Mouse (Mus musculus): Measurements from ENCODE around the gene Smad3. TPM values are rescaled to one million over a fixed set of nuclear protein-coding genes. Genes with fewer than 3 reads are reported as not detected.

Smad3 gene
- polyA plus RNA-seq, 1 experiment = 25.5 TPM

DNA sequence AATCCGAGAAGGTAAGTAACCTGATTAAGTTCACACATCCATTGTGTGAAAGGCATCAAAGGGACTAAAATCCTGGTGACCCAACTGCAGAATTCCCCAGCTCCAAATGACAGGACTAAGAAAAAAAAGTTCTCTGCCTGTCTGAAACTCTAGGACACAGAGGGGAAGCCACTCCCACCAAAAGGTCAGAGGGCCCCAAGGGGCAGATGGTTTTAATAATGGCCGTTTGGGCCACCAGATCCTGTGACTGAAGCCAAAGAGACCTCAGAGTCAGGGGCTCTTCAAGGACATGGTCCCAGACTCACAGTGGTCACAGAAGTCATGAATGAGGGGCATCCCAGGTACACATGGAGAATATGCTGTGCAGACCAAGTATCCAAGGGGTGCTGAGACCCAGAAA lies 29.3 kb upstream of the Smad3 start:
- TF ChIP-seq CTCF (IDR thresholded peaks at IDR 0.05; ENCODE audit: borderline replicate concordance, extremely low read depth, insufficient read depth, insufficient read length) (no peak), POLR2A (IDR thresholded peaks at IDR 0.05; ENCODE audit: borderline replicate concordance, extremely low read depth, insufficient read depth, insufficient read length, poor library complexity, severe bottlenecking) (no peak)
- no peak for DNase-seq (ENCODE audit: low read depth)

DNA sequence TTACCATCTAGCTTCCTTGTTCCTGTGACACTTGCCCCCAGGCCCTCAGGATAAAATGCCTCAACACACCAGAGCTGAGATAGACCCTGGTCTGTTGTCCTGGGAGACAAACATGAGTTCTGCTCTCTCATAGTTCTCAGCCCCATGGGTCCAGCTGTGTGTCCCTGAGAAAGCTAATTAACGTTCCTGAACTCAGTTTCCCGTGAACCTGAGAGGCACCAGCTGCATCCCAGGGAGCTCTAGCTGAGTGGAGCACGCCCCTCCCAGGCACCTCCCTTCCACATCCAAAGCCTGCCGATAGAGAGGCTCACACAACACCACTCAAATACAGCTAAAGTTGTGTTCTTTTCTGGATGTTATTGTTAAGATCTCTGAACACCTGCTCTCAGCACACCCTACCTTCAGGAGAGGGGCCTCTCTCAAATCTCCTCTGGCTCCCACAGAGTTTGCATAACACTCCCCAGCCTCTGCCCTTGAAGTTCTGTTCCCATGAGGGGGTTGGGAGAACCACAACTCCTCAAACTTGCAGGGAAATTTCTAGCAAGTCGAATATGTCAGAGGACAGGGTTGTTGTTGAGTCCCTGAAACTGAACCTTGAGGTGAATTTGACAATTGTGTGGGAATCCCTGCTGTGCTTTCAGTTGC lies 28.4 kb upstream of the Smad3 start:
- no peak for DNase-seq (ENCODE audit: low read depth)
- TF ChIP-seq CTCF (IDR thresholded peaks at IDR 0.05; ENCODE audit: borderline replicate concordance, extremely low read depth, insufficient read depth, insufficient read length) = no peak
- TF ChIP-seq POLR2A (IDR thresholded peaks at IDR 0.05; ENCODE audit: borderline replicate concordance, extremely low read depth, insufficient read depth, insufficient read length, poor library complexity, severe bottlenecking) = no peak

DNA sequence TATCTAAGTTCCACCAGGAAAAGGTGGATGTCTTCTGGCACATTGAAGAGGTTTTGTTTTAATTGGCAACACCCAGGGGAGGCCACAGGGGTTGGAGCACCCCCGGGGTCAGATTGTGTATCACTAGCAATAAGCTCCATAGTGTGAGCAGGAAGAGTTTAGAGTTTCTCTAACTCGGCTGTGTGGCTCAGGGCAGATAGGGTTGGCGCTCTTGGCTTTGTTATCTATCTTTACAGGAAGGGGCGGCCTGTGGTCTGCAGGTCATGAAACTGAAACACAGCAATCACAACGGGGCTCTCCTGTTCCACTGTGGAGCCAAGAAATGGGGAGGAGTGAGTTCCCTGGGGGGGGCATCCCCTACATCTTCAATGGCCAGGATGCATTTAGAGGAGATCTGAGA lies 27.7 kb upstream of the Smad3 start:
- no peak for DNase-seq (ENCODE audit: low read depth)
- TF ChIP-seq POLR2A (IDR thresholded peaks at IDR 0.05; ENCODE audit: borderline replicate concordance, extremely low read depth, insufficient read depth, insufficient read length, poor library complexity, severe bottlenecking) (no peak), CTCF (IDR thresholded peaks at IDR 0.05; ENCODE audit: borderline replicate concordance, extremely low read depth, insufficient read depth, insufficient read length) (no peak)

DNA sequence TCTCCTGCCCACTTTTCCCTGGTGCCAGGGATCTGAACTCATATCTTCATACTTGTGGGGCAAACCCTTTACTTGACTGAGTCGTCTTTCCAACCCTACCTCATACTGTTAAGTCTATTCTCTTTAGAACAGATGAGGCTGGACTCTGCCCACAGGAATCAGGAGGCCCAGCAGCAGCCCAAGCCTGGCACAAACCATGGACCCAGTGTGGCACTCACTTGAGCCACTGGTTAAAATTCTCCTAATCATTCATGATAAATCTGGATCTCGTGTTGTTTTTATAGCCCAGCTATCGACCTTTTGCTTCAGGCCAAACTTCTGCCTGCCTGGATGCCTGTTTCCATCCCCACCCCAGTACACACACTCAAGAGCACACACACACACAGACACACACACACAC lies 26.8 kb upstream of the Smad3 start:
- no peak for DNase-seq (ENCODE audit: low read depth)
- TF ChIP-seq POLR2A (IDR thresholded peaks at IDR 0.05; ENCODE audit: borderline replicate concordance, extremely low read depth, insufficient read depth, insufficient read length, poor library complexity, severe bottlenecking) (no peak), CTCF (IDR thresholded peaks at IDR 0.05; ENCODE audit: borderline replicate concordance, extremely low read depth, insufficient read depth, insufficient read length) (no peak)

DNA sequence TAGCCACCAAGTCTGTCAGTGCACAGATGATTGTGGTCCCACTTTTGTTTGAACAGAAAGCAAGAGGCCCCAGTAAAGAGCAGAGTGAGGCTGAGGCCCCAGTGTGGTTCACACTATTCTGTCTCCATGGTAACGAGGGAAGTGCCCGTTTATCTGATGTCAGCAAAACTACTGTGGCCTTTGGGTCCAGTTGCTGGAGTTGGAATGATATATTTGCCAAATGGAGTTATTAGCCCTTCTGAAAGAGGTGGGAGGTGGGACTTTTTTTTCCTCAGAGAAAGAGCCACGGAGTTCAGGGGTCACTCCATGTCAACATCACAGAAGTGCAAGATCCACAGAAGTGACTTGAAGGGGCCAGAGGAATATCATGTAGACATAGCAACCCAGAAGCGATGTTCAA lies 24.9 kb upstream of the Smad3 start:
- DNase-seq (ENCODE audit: low read depth) = peak; percentile 66
- TF ChIP-seq POLR2A (IDR thresholded peaks at IDR 0.05; ENCODE audit: borderline replicate concordance, extremely low read depth, insufficient read depth, insufficient read length, poor library complexity, severe bottlenecking) (no peak), CTCF (IDR thresholded peaks at IDR 0.05; ENCODE audit: borderline replicate concordance, extremely low read depth, insufficient read depth, insufficient read length) (no peak)

DNA sequence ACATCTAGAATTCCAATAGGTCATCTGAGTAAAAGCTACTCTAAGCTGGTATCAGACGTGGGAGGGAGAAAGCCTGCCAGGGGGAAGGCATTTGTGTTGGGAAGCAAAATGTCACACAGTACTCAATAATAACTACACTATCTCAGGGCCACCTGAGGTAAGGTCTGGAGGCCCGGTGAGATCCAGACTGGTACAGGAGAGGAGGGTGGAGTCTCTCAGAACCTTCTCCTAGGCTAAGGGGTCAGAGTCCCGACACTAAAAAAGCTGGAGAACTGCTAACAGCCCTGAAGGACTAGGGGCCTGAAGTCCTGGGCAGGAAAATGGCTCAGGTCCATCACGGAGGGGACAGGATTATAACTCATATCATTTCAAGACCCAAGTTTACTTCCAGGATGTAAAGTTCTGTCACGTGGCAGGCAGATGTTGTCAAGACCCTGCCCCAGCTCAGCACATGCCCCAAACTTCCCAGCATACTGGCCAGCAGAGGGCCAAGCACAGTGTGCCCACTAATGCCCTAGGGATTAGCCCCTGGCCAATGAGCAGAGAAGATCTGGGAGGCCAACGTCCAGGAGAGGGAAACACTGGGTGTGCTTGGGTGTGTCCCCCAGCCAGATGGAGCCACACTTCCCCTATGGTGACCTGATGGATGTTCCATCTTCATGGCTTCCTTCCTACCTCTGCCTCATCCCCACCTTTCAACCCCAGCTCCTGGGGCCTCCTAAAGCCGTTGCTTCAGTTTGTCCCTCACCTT lies 24.1 kb upstream of the Smad3 start:
- TF ChIP-seq POLR2A (IDR thresholded peaks at IDR 0.05; ENCODE audit: borderline replicate concordance, extremely low read depth, insufficient read depth, insufficient read length, poor library complexity, severe bottlenecking) (no peak), CTCF (IDR thresholded peaks at IDR 0.05; ENCODE audit: borderline replicate concordance, extremely low read depth, insufficient read depth, insufficient read length) (no peak)
- DNase-seq (ENCODE audit: low read depth) = no peak

DNA sequence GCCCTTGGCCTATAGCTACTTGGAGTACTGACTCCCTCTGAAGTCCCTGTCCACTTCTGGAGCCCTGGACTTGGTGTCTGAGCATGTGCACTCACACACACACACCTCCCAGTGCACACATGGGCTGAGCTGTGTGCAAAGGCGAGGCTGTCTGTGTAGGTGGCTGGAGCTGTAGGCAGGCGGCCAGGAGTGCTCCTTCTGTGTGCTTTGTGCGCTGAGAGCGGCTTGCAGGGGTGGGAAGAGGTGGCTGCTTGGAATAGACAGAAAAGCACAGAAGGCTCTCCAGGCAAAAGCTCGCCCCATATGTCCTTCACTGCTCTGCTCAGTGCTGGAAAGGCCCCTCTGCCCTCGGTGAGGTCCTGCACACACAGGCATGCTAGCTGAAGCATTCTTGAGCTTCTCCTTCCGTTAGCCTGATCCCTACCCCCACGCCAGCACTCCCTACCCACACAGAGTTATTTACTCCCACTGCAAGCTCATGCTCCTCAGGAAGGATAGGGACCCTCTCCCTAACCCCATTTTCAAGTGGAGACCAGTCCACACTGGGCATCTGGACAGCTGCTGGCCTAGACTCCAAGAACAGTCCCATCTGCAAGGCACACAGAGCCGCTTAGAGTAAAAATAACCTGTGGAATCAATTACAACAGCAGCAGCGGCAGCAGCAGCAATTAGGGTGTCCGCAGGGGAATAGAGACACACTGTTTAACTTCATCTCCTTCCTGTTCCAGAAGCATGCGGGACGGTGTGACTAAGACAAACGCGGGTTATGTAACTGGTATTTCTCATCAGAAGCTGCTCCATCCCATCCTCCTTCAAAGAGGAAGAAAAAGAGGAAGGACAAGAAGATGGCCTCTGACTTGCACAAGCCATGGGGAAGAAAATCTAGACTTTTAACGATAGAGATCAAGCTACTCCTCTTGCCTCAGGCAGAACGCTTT lies 22.4 kb upstream of the Smad3 start:
- DNase-seq (ENCODE audit: low read depth) = peak; percentile 73

DNA sequence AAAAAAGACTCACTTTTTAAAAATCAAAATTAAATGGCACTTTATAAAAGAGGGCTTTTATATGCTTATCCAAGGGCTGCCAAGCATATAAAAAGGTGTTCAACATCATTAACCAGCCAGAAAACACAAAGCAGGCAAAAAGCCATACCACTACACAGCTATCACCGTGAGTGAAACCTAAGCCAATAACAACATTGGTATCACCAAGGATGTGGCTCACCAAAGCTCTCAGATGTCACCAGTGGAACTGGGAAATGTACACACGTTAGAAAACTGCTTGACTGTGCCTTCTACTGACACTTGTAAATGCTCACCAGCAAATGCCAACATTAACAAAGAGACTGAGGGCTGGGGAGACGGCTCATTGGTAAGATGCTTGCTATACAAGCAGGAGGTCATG lies 18.9 kb upstream of the Smad3 start:
- TF ChIP-seq CTCF (IDR thresholded peaks at IDR 0.05; ENCODE audit: borderline replicate concordance, extremely low read depth, insufficient read depth, insufficient read length) (no peak), POLR2A (IDR thresholded peaks at IDR 0.05; ENCODE audit: borderline replicate concordance, extremely low read depth, insufficient read depth, insufficient read length, poor library complexity, severe bottlenecking) (no peak)
- no peak for DNase-seq (ENCODE audit: low read depth)

More for the DNA sequence above, 22.4 kb upstream of the Smad3 start:
- TF ChIP-seq POLR2A (IDR thresholded peaks at IDR 0.05; ENCODE audit: borderline replicate concordance, extremely low read depth, insufficient read depth, insufficient read length, poor library complexity, severe bottlenecking) (no peak), CTCF (IDR thresholded peaks at IDR 0.05; ENCODE audit: borderline replicate concordance, extremely low read depth, insufficient read depth, insufficient read length) (no peak)

DNA sequence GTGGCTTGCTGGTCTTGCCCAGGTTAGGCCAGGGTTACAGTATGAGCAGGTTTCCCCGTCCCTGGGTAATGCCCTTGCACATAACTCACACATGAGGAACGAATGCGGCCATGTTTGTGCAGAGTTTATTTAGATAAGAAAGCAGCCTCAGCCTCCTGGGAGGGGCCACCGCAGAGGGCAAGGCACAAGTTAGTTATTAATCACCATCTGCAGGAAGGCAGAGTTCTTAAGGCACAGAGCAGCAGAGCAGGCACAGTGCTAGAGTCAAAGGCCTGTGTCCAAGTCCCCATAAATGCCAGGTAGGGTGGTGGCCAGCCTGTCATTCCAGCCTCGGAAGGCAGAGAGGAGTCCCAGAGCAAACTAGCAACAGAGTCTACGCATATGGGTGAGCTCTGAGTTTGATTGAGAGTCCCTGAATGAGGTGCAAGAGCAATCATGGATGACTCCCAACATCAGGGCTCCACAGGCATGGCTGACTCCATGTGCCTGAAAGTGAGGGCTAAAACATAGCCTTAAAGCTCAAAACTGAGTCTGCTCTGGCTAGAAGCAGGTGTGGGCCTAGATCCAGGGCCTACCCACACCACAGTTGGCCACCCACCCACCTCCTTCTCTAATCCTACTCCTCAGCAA lies 17.2 kb upstream of the Smad3 start:
- DNase-seq (ENCODE audit: low read depth) = no peak
- TF ChIP-seq CTCF (IDR thresholded peaks at IDR 0.05; ENCODE audit: borderline replicate concordance, extremely low read depth, insufficient read depth, insufficient read length) (no peak), POLR2A (IDR thresholded peaks at IDR 0.05; ENCODE audit: borderline replicate concordance, extremely low read depth, insufficient read depth, insufficient read length, poor library complexity, severe bottlenecking) (no peak)

DNA sequence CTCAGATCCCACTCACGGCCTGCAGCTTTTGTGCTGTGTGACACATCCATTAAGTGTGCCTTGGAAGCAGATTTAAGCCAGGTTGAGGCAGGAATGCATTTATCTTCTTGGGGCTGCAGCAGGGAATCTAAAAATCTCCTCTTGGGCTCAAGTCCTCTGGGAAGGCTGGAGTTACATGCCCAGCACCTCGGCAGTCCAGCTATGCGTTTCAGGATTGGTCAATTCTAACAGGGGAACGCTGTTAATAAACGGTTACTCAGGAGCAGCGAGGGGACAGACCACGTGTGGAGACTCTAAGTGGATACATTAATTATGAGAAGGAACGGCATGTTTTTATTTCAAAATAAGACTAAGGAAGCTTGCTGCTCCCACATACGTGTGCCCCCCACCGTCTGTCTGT lies 14.7 kb upstream of the Smad3 start:
- DNase-seq (ENCODE audit: low read depth) = no peak
- TF ChIP-seq POLR2A (IDR thresholded peaks at IDR 0.05; ENCODE audit: borderline replicate concordance, extremely low read depth, insufficient read depth, insufficient read length, poor library complexity, severe bottlenecking) = no peak

DNA sequence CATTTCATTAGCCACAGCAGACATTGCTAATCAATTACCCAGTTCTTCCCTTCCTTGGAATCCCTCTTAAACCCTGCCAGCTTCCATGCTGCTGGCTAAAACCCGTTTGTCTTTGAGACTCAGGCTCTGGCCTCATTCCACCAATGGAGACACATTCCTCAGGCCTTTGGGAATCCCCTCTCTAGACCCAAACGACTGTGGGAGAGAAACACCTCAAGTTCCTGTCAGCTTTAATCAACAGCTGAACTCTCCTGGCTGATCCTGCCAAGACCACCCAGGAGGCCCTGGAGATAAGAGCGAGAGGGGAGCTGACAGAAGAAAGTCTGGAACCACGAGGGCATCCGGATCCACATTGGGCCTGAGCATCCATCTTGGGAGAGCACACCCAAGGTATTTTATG lies 13.9 kb upstream of the Smad3 start:
- no peak for DNase-seq (ENCODE audit: low read depth)
- TF ChIP-seq CTCF (IDR thresholded peaks at IDR 0.05; ENCODE audit: borderline replicate concordance, extremely low read depth, insufficient read depth, insufficient read length) = no peak
- TF ChIP-seq POLR2A (IDR thresholded peaks at IDR 0.05; ENCODE audit: borderline replicate concordance, extremely low read depth, insufficient read depth, insufficient read length, poor library complexity, severe bottlenecking) = no peak

Data from brain, embryonic 14.5 days (tissue).